Mouse (Mus musculus) ZHBTc4 (cell line): ENCODE results near the gene Rpl7l1.

Experiments
- DNase-seq: peaks from one replicate; pipeline ENCODE4 v3.0.0-alpha.2; 2011; ENCODE audit warnings: low read depth, low spot score

Rpl7l1 gene

GRCm38 (mm10) chr17:46741305-46741704, 41.2 kb downstream of the Rpl7l1 start:
- no peak for DNase-seq

- peak; percentile 84 for DNase-seq
Observed at GRCm38 (mm10) chr17:46736160-46736559, 46.3 kb downstream of the Rpl7l1 start.

GRCm38 (mm10) chr17:46735287-46735686, 47.2 kb downstream of the Rpl7l1 start:
- no peak for DNase-seq

GRCm38 (mm10) chr17:46734055-46734454, 48.4 kb downstream of the Rpl7l1 start:
- DNase-seq = no peak

GRCm38 (mm10) chr17:46728904-46729318, 53.6 kb downstream of the Rpl7l1 start, which contains the start of gene Gnmt:
Gnmt (minus strand) TSS chr17:46729168.
- peak; percentile 62 for DNase-seq

GRCm38 (mm10) chr17:46728496-46728895, 54.0 kb downstream of the Rpl7l1 start:
- DNase-seq = peak; percentile 48

GRCm38 (mm10) chr17:46728021-46728420, 54.5 kb downstream of the Rpl7l1 start:
- peak; percentile 89 for DNase-seq

- DNase-seq = no peak
Observed at GRCm38 (mm10) chr17:46727271-46727670, 55.2 kb downstream of the Rpl7l1 start.

GRCm38 (mm10) chr17:46725731-46726645, 56.5 kb downstream of the Rpl7l1 start:
- DNase-seq = no peak

GRCm38 (mm10) chr17:46725273-46725672, 57.2 kb downstream of the Rpl7l1 start:
- peak; percentile 87 for DNase-seq

- no peak for DNase-seq
Observed at GRCm38 (mm10) chr17:46724477-46725084, 57.9 kb downstream of the Rpl7l1 start.
